Mouse (Mus musculus) thymus, adult 2 months (tissue): Measurements from ENCODE around the gene Xntrpc.

Experiments used
- CTCF ChIP-seq: fragments of 200-500 bp; IDR thresholded peaks from 2 replicates; pipeline ENCODE4 v1.5.1; 2012; ENCODE audit warnings: mild to moderate bottlenecking, control low read depth, low read length, moderate library complexity, borderline replicate concordance; ENCODE audit not compliant: control insufficient read depth, poor library complexity, insufficient read depth; ENCODE audit errors: extremely low read depth
- POLR2A ChIP-seq: fragments of 200-500 bp; IDR thresholded peaks from 2 replicates; pipeline ENCODE4 v1.6.1; 2012; ENCODE audit warnings: mild to moderate bottlenecking, low read length, control low read depth, moderate library complexity; ENCODE audit not compliant: control insufficient read depth, poor library complexity, insufficient read depth; ENCODE audit errors: extremely low read depth

DNA sequence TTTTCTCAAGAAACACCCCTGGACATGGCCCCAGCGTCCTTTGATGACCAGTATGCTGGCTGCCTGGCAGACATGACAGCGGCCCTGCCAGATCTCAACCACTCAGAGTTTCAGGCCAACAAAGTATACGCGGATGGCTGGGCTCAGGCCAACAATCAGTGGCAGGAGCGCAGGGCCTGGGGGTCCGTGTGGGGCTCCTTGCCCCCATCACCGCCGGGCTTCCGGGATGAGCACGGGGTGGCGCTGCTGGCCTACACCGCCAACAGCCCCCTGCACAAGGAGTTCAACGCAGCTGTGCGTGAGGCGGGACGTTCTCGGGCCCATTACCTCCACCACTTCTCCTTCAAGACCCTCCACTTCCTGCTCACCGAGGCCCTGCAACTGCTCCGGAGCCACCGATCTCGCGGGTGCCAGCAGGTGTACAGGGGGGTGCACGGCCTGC, 41.2 kb downstream of the Xntrpc start:
- TF ChIP-seq CTCF (peak; percentile 40; the same call in 1 of the 2 replicates), POLR2A (peak; percentile 55; the same call in 1 of the 2 replicates)
